Mouse (Mus musculus): ENCODE measurements around the gene Milr1. TPM values are rescaled to one million over a fixed set of nuclear protein-coding genes. Genes with fewer than 3 reads are reported as not detected.
"Not testable (repeated sequence)": the region's sequence is repeated elsewhere in the genome, so short reads cannot be mapped to it uniquely, and the experiment has no call there.

Milr1 gene
- polyA plus RNA-seq, 1 experiment, result 0.66 TPM

- TF ChIP-seq POLR2A (IDR thresholded peaks at IDR 0.05; ENCODE audit: low read depth, low read length) (peak; percentile 99), CTCF (conservative IDR thresholded peaks at IDR 0.05; ENCODE audit: insufficient read depth, insufficient read length, low read depth, low read length) (no peak)
- peaks cover 23% of the 10 kb centered on the region for H3K36me3 ChIP-seq (ENCODE audit: control insufficient read depth, insufficient read depth, low read length)
- peak; percentile 99 for DNase-seq
- no peaks in the 10 kb centered on the region for H3K27me3 ChIP-seq (replicated peaks; ENCODE audit: control insufficient read depth, insufficient read depth, low read length)
- H3K4me3 ChIP-seq (ENCODE audit: insufficient read depth, low read depth, low read length), result peak overlapping the region; percentile 66
- under 1% methylated on average over 77 of the region's 79 CpGs for WGBS
- H3K27ac ChIP-seq (ENCODE audit: insufficient read depth, low read depth, low read length), result peak overlapping the region; percentile 97
- peaks cover 5% of the 10 kb centered on the region; the same call in 1 of the 2 replicates for H3K4me1 ChIP-seq (ENCODE audit: control insufficient read depth, insufficient read depth, low read length)
Observed at GRCm38 (mm10) chr11:106788026-106788774, 37.2 kb downstream of the Milr1 start.

- Histone ChIP-seq H3K36me3 (ENCODE audit: control insufficient read depth, insufficient read depth, low read length) (peaks cover 18% of the 10 kb centered on the region), H3K4me3 (ENCODE audit: insufficient read depth, low read depth, low read length) (peak within 1 kb of the TSS; percentile 66), H3K27ac (ENCODE audit: insufficient read depth, low read depth, low read length) (peak within 1 kb of the TSS; percentile 97), H3K4me1 (ENCODE audit: control insufficient read depth, insufficient read depth, low read length) (peaks cover 5% of the 10 kb centered on the region; the same call in 1 of the 2 replicates), H3K27me3 (replicated peaks; ENCODE audit: control insufficient read depth, insufficient read depth, low read length) (no peaks in the 10 kb centered on the region)
- DNase-seq, result peak; percentile 99
- peak; percentile 72 for TF ChIP-seq POLR2A (IDR thresholded peaks at IDR 0.05; ENCODE audit: low read depth, low read length)
- no peak for TF ChIP-seq CTCF (conservative IDR thresholded peaks at IDR 0.05; ENCODE audit: insufficient read depth, insufficient read length, low read depth, low read length)
- under 1% methylated on average over 58 of the region's 58 CpGs for WGBS
Observed at GRCm38 (mm10) chr11:106788775-106789459, 37.9 kb downstream of the Milr1 start, which contains the start of the genes Ddx5 and Cep95. Ddx5 (minus strand) TSS chr11:106789185. Cep95 (plus strand) TSS chr11:106789252.

GRCm38 (mm10) chr11:106789649-106790048, 38.6 kb downstream of the Milr1 start:
- Histone ChIP-seq H3K4me1 (ENCODE audit: control insufficient read depth, insufficient read depth, low read length) (peaks cover 5% of the 10 kb centered on the region; the same call in 1 of the 2 replicates), H3K4me3 (ENCODE audit: insufficient read depth, low read depth, low read length) (peak overlapping the region; percentile 66), H3K27me3 (replicated peaks; ENCODE audit: control insufficient read depth, insufficient read depth, low read length) (no peaks in the 10 kb centered on the region), H3K36me3 (ENCODE audit: control insufficient read depth, insufficient read depth, low read length) (peaks cover 12% of the 10 kb centered on the region), H3K27ac (ENCODE audit: insufficient read depth, low read depth, low read length) (peak overlapping the region; percentile 97)
- TF ChIP-seq POLR2A (IDR thresholded peaks at IDR 0.05; ENCODE audit: low read depth, low read length), result no peak
- no peak for TF ChIP-seq CTCF (conservative IDR thresholded peaks at IDR 0.05; ENCODE audit: insufficient read depth, insufficient read length, low read depth, low read length)
- DNase-seq, result no peak
- 1% methylated on average over 6 of the region's 6 CpGs for WGBS

GRCm38 (mm10) chr11:106793846-106794245, 42.8 kb downstream of the Milr1 start:
- no peaks in the 10 kb centered on the region for H3K36me3 ChIP-seq (ENCODE audit: control insufficient read depth, insufficient read depth, low read length)

GRCm38 (mm10) chr11:106795679-106796078, 44.7 kb downstream of the Milr1 start:
- no peaks in the 10 kb centered on the region for H3K27me3 ChIP-seq (replicated peaks; ENCODE audit: control insufficient read depth, insufficient read depth, low read length)
- no peak overlapping the region for H3K4me3 ChIP-seq (ENCODE audit: insufficient read depth, low read depth, low read length)
- no peak for DNase-seq
- H3K27ac ChIP-seq (ENCODE audit: insufficient read depth, low read depth, low read length), result no peak overlapping the region
- WGBS, result 27% methylated on average over 9 of the region's 9 CpGs
- TF ChIP-seq POLR2A (IDR thresholded peaks at IDR 0.05; ENCODE audit: low read depth, low read length) (no peak), CTCF (conservative IDR thresholded peaks at IDR 0.05; ENCODE audit: insufficient read depth, insufficient read length, low read depth, low read length) (no peak)
- no peaks in the 10 kb centered on the region; the same call in 1 of the 2 replicates for H3K4me1 ChIP-seq (ENCODE audit: control insufficient read depth, insufficient read depth, low read length)
- H3K36me3 ChIP-seq (ENCODE audit: control insufficient read depth, insufficient read depth, low read length), result peaks cover 2% of the 10 kb centered on the region; the same call in 1 of the 2 replicates

More at GRCm38 (mm10) chr11:106793846-106794245, 42.8 kb downstream of the Milr1 start:
- no peak overlapping the region for H3K27ac ChIP-seq (ENCODE audit: insufficient read depth, low read depth, low read length)
- peaks cover 3% of the 10 kb centered on the region; the same call in 1 of the 2 replicates for H3K4me1 ChIP-seq (ENCODE audit: control insufficient read depth, insufficient read depth, low read length)
- TF ChIP-seq POLR2A (IDR thresholded peaks at IDR 0.05; ENCODE audit: low read depth, low read length) (no peak), CTCF (conservative IDR thresholded peaks at IDR 0.05; ENCODE audit: insufficient read depth, insufficient read length, low read depth, low read length) (0 out of 2 replicates have a peak, but pooled peaks have one; percentile 19)
- DNase-seq, result no peak
- H3K27me3 ChIP-seq (replicated peaks; ENCODE audit: control insufficient read depth, insufficient read depth, low read length), result no peaks in the 10 kb centered on the region
- 70% methylated on average over 4 of the region's 4 CpGs for WGBS
- H3K4me3 ChIP-seq (ENCODE audit: insufficient read depth, low read depth, low read length), result no peak overlapping the region

- Histone ChIP-seq H3K36me3 (ENCODE audit: control insufficient read depth, insufficient read depth, low read length) (peaks cover 3% of the 10 kb centered on the region), H3K4me1 (ENCODE audit: control insufficient read depth, insufficient read depth, low read length) (no peaks in the 10 kb centered on the region), H3K4me3 (ENCODE audit: insufficient read depth, low read depth, low read length) (no peak overlapping the region), H3K27ac (ENCODE audit: insufficient read depth, low read depth, low read length) (no peak overlapping the region), H3K27me3 (replicated peaks; ENCODE audit: control insufficient read depth, insufficient read depth, low read length) (no peaks in the 10 kb centered on the region)
- no peak for TF ChIP-seq POLR2A (IDR thresholded peaks at IDR 0.05; ENCODE audit: low read depth, low read length)
- TF ChIP-seq CTCF (conservative IDR thresholded peaks at IDR 0.05; ENCODE audit: insufficient read depth, insufficient read length, low read depth, low read length), result no peak
- 87% methylated on average over 10 of the region's 10 CpGs for WGBS
- DNase-seq, result no peak
Observed at GRCm38 (mm10) chr11:106802069-106802627, 51.1 kb downstream of the Milr1 start.

- not testable (repeated sequence) for H3K4me1 ChIP-seq (ENCODE audit: control insufficient read depth, insufficient read depth, low read length); H3K36me3 ChIP-seq (ENCODE audit: control insufficient read depth, insufficient read depth, low read length); DNase-seq; H3K4me3 ChIP-seq (ENCODE audit: insufficient read depth, low read depth, low read length); H3K27ac ChIP-seq (ENCODE audit: insufficient read depth, low read depth, low read length); H3K27me3 ChIP-seq (replicated peaks; ENCODE audit: control insufficient read depth, insufficient read depth, low read length)
- 82% methylated on average over 1 of the region's 1 CpGs for WGBS
Observed at GRCm38 (mm10) chr11:106807442-106807841, 56.4 kb downstream of the Milr1 start.

Data from kidney, adult 2 months (tissue).